Mouse (Mus musculus) C3H10T1/2 (cell line): ENCODE results near the gene Dusp10. TPM values are rescaled to one million over a fixed set of nuclear protein-coding genes. Genes with fewer than 3 reads are reported as not detected.

Experiments used
- polyA plus RNA-seq, 2 experiments: library from polyadenylated mRNA; unstranded; fragments of >200 nt; fragmentation: generic; extraction: Trizol; gene quantifications; one replicate each; pipeline ENCODE4 v1.2.1; 2012; ENCODE audit warnings: missing spikeins in 2 of 2

The Dusp10 gene
- 10 to 100 TPM in 1 of 2 experiments, 1 to 10 TPM in 1; 2.6 to 17.8 TPM for polyA plus RNA-seq

GRCm38 (mm10) chr1:184013106-184013505 is at the start of gene Dusp10:
Gene Dusp10 (plus strand): TSS chr1:184013302.

GRCm38 (mm10) chr1:184034011-184034557 is 21.0 kb downstream of the Dusp10 start, which contains the start of gene 1700056E22Rik:
Gene 1700056E22Rik (minus strand): TSS chr1:184034301.

Other genes starting within 250 kb of the Dusp10 start
- 1 to 10 TPM; 4.2 to 6.2 TPM for gene 1700056E22Rik, start 21.0 kb downstream of the Dusp10 start, polyA plus RNA-seq